Mouse (Mus musculus) neural tube, embryonic 11.5 days (tissue): ENCODE measurements around the gene Gm45837. TPM values are rescaled to one million over a fixed set of nuclear protein-coding genes. Genes with fewer than 3 reads are reported as not detected.

Experiments used
- ATAC-seq: fragments of 200-750 bp; cut with Nextera tagmentation; 2 replicates; pipeline ENCODE4 v1.8.0; 2017; ENCODE audit warnings: moderate number of reproducible peaks, mild to moderate bottlenecking, moderate TSS enrichment, moderate library complexity; ENCODE audit not compliant: insufficient read depth, low FRiP score, low TSS enrichment
- DNase-seq: peaks from one replicate; pipeline ENCODE4 v3.0.0-alpha.2; 2015; ENCODE audit warnings: low spot score
- H3K27ac ChIP-seq: fragments of 300-500 bp; sonication (generic); 2 replicates; pipeline ENCODE4 v1.5.1; 2014; ENCODE audit warnings: low read depth, mild to moderate bottlenecking, low read length
- H3K27me3 ChIP-seq: fragments of 300-500 bp; sonication (generic); 2 replicates; pipeline ENCODE4 v1.6.1; 2014; ENCODE audit warnings: mild to moderate bottlenecking, low read length, mixed read lengths; ENCODE audit not compliant: control insufficient read depth, insufficient read depth
- H3K36me3 ChIP-seq: fragments of 300-500 bp; sonication (generic); 2 replicates; pipeline ENCODE4 v1.6.1; 2014; ENCODE audit warnings: mild to moderate bottlenecking, low read length, moderate library complexity, mixed read lengths; ENCODE audit not compliant: control insufficient read depth, insufficient read depth
- H3K4me1 ChIP-seq: fragments of 300-500 bp; sonication (generic); 2 replicates; pipeline ENCODE4 v1.6.1; 2014; ENCODE audit warnings: low read length, mixed read lengths; ENCODE audit not compliant: control insufficient read depth, insufficient read depth
- H3K4me2 ChIP-seq: fragments of 300-500 bp; sonication (generic); 2 replicates; pipeline ENCODE4 v1.6.1; 2014; ENCODE audit warnings: low read depth, mild to moderate bottlenecking, moderate library complexity
- H3K4me3 ChIP-seq: fragments of 300-500 bp; sonication (generic); 2 replicates; pipeline ENCODE4 v1.5.1; 2014; ENCODE audit warnings: low read depth, low read length
- H3K9ac ChIP-seq: fragments of 300-500 bp; sonication (generic); 2 replicates; pipeline ENCODE4 v1.6.1; 2014; ENCODE audit warnings: mild to moderate bottlenecking, low read length
- H3K9me3 ChIP-seq: fragments of 300-500 bp; sonication (generic); 2 replicates; pipeline ENCODE4 v1.6.1; 2016; ENCODE audit warnings: low read length; ENCODE audit not compliant: control insufficient read depth
- WGBS: fragments of 180-500 bp; shearing (Covaris S2); extraction: QIAGEN DNeasy Blood & Tissue Kit; methylation state at CpG from one replicate; pipeline ENCODE4 v1.1.7; 2014; 5-methylcytosine and 5-hydroxymethylcytosine counted together
- polyA plus RNA-seq: library from polyadenylated mRNA; unstranded; fragments of >200 nt; fragmentation: Nextera tagmentation; extraction: Ambion mirVana; gene quantifications from 2 replicates; pipeline ENCODE4 v1.2.1, GENCODE M21; 2014

The Gm45837 gene
- polyA plus RNA-seq, 1 experiment from 2014 or later: not detected

GRCm38 (mm10) chr7:101521696-101522095 is 111.0 kb downstream of the Gm45837 start:
- Histone ChIP-seq H3K27me3 (no peaks in the 10 kb centered on the region), H3K9ac (no peak overlapping the region), H3K4me3 (no peak overlapping the region), H3K9me3 (no peaks in the 10 kb centered on the region), H3K36me3 (no peaks in the 10 kb centered on the region), H3K4me2 (no peak overlapping the region), H3K4me1 (no peaks in the 10 kb centered on the region), H3K27ac (no peak overlapping the region)
- ATAC-seq: no peak
- WGBS: 79% methylated on average over 1 of the region's 1 CpGs
- DNase-seq: no peak

DNA sequence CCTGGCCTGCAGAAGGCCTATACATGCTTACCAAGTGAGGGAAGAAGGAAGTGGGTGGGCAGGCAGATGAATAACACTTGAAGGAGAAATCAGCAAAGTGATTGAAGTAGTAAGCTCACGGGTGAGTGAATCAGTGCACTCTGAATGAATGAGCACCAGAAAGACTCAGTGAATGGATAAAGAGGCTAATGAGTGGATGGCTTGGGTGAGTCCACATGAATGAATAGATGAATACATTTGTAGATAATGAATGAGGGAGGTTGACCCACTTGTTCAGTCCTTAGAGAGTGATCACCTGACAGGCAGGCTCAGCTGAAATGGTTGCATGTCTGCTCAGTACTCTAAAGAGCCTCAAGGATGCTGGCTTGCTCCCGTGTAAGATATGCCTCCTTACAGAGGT is 112.5 kb downstream of the Gm45837 start:
- 55% methylated on average over 2 of the region's 2 CpGs for WGBS
- ATAC-seq: no peak

DNA sequence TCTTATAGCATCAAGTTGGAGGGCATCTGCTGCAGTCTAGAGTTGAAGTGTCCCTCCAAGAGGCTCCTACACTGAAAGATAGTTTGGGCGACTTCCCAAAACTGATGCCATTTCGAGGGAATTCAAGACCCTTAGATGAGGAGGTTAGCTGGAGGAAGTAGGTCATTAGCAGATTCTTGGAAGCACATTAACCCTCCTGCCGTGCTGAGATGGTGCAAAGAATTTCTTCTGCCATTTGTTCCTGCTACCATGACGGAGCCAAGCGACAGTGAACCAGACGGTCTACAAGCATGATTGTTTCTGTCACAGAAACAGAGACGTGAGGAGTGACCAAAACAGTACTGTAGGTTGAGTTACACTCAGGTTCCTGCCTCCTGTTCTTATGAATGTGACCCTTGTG is 115.8 kb downstream of the Gm45837 start:
- no peak overlapping the region for H3K4me2 ChIP-seq
- H3K4me3 ChIP-seq: no peak overlapping the region
- no peaks in the 10 kb centered on the region for H3K9me3 ChIP-seq
- no peaks in the 10 kb centered on the region for H3K27me3 ChIP-seq
- no peak overlapping the region for H3K9ac ChIP-seq
- ATAC-seq (no peak), DNase-seq (no peak)
- H3K4me1 ChIP-seq: no peaks in the 10 kb centered on the region
- 72% methylated on average over 7 of the region's 7 CpGs for WGBS
- H3K27ac ChIP-seq: no peak overlapping the region
- no peaks in the 10 kb centered on the region for H3K36me3 ChIP-seq

More for the DNA sequence above, 112.5 kb downstream of the Gm45837 start:
- H3K4me3 ChIP-seq: no peak overlapping the region
- no peaks in the 10 kb centered on the region for H3K4me1 ChIP-seq
- no peak overlapping the region for H3K9ac ChIP-seq
- H3K27me3 ChIP-seq: no peaks in the 10 kb centered on the region
- no peak for DNase-seq
- no peak overlapping the region for H3K27ac ChIP-seq
- no peaks in the 10 kb centered on the region for H3K9me3 ChIP-seq
- H3K4me2 ChIP-seq: no peak overlapping the region
- H3K36me3 ChIP-seq: no peaks in the 10 kb centered on the region

DNA sequence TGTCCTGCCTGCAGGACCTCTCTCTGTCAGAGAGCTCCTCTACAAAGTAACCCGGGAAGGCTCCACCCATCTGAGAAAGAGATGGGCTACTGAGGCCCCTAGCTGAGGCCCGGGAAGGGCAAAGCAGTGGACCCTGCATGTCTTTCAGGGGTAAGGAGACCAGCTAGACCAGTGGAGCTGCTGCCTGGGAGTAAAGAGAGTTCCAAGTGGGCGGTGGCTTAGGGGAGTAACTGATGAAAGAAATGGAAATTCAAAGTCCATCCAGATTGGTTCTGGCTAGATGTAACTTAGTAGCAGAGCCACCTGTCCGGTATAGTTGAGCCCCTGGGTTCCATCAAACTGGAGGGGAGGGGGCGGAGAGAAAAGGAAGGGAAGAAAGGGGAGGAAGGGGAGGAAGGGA is 123.7 kb downstream of the Gm45837 start:
- no peak for DNase-seq

DNA sequence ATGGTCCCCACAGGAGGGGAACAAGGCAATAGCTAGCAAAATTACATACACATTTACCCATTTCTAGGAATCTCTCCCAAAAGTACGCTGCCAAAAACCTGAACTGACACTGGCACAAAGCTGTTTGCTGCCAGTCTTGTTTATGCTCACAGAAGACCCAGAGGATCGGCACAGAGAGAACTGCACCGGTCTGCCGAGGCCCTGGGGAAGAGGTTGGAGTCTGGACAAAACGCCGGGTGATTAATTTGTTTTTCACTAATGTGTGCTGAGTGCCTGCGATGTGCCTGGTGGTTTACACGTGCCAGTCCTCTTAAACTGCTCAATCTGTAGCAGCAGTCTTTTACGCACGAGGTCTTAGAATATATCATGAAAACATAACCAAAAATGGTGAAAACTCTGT is 124.4 kb downstream of the Gm45837 start:
- 71% methylated on average over 10 of the region's 10 CpGs for WGBS
- Histone ChIP-seq H3K27me3 (no peaks in the 10 kb centered on the region), H3K27ac (no peak overlapping the region), H3K4me1 (no peaks in the 10 kb centered on the region), H3K9me3 (no peaks in the 10 kb centered on the region), H3K36me3 (no peaks in the 10 kb centered on the region), H3K4me2 (no peak overlapping the region), H3K9ac (no peak overlapping the region), H3K4me3 (no peak overlapping the region)
- DNase-seq (no peak), ATAC-seq (no peak)

More for the DNA sequence above, 123.7 kb downstream of the Gm45837 start:
- Histone ChIP-seq H3K4me1 (no peaks in the 10 kb centered on the region), H3K27me3 (no peaks in the 10 kb centered on the region), H3K9me3 (no peaks in the 10 kb centered on the region), H3K4me2 (no peak overlapping the region), H3K36me3 (no peaks in the 10 kb centered on the region), H3K9ac (no peak overlapping the region), H3K4me3 (no peak overlapping the region), H3K27ac (no peak overlapping the region)
- no peak for ATAC-seq
- WGBS: 23% methylated on average over 5 of the region's 5 CpGs

DNA sequence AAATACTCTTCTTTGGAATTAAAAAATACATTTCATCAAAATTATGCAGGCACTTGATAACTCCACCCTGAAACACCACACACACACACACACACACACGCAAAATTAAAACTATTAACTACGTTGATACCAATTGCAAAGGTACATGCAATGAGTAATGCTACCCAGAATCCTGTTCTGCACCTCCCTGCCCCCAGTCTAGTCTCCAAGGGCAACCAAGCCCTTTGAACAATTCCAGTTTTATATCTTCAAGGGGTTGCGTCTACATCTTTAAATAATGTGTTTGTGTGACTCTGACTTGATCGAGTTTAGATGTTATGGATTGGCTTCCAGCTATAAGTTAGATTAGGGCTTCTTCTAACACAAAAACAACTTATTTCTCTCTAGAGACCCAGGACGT is 124.8 kb downstream of the Gm45837 start:
- Histone ChIP-seq H3K4me3 (no peak overlapping the region), H3K4me1 (no peaks in the 10 kb centered on the region), H3K27ac (no peak overlapping the region), H3K36me3 (no peaks in the 10 kb centered on the region), H3K9ac (no peak overlapping the region), H3K4me2 (no peak overlapping the region), H3K9me3 (no peaks in the 10 kb centered on the region), H3K27me3 (no peaks in the 10 kb centered on the region)
- ATAC-seq (no peak), DNase-seq (no peak)
- WGBS: 82% methylated on average over 5 of the region's 5 CpGs

DNA sequence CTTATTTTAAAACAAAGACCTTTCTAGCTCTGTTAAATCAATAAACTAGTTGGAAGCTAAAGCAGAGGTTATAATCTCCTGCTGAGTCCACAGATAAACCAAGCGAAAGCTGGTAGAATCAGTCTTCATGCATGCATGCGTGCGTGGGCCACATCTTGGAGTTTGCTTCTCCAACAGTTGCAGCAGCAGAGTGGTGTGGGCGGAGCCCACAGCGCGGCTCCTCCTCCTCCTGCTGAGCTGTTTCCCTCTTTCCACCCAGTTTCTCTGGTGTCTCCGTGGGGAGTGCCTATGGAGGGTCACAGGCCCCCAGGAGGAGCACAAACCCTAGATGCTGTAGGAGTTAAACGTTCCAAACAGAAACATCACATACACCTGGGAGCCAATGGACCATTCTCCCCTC is 126.9 kb downstream of the Gm45837 start:
- Histone ChIP-seq H3K27me3 (no peaks in the 10 kb centered on the region), H3K4me3 (no peak overlapping the region), H3K4me1 (no peaks in the 10 kb centered on the region), H3K9ac (no peak overlapping the region), H3K27ac (no peak overlapping the region), H3K4me2 (no peak overlapping the region), H3K36me3 (no peaks in the 10 kb centered on the region), H3K9me3 (no peaks in the 10 kb centered on the region)
- WGBS: 52% methylated on average over 8 of the region's 8 CpGs
- ATAC-seq (no peak), DNase-seq (no peak)

DNA sequence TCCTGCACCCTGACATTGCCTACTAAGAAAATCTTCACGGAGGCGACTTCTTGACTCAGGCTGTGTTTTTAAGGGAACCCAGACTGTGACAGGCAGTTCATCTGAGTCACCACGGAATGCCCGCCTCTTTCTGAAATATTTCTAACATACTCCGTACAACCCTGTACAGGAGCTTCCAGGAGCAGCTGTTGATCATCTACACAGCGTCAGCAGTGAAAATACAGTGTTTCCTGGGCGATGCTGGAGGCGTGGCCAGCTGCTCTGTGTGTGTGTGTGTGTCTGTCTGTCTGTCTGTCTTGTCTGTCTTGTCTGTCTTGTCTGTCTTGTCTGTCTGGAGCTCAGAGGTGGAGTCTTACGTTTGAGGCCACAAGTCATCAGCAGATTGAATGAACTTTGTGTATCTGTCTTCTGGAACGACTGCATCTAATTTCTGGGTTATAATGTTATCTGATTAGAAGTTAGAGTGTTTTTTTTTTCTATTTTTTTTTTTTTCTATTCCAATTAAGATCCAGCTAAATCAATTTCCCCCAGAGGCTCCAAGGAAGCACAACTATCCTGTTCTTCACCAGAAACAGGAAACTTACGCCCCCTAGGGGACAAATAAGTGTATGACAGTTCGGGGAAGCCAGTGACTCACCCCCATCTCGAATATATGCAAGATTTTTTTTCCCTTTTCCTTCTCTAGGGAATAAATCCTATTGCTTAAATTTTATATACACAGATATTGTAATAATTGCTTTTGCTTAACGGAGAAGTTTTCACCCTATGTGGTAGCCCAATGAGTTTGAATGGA is 127.7 kb downstream of the Gm45837 start:
- WGBS: 60% methylated on average over 14 of the region's 14 CpGs
- H3K27ac ChIP-seq: no peak overlapping the region
- H3K36me3 ChIP-seq: no peaks in the 10 kb centered on the region
- H3K9me3 ChIP-seq: no peaks in the 10 kb centered on the region
- no peak overlapping the region for H3K9ac ChIP-seq
- no peak for ATAC-seq
- H3K4me3 ChIP-seq: no peak overlapping the region
- no peaks in the 10 kb centered on the region for H3K4me1 ChIP-seq
- no peak for DNase-seq
- no peaks in the 10 kb centered on the region for H3K27me3 ChIP-seq
- no peak overlapping the region for H3K4me2 ChIP-seq

DNA sequence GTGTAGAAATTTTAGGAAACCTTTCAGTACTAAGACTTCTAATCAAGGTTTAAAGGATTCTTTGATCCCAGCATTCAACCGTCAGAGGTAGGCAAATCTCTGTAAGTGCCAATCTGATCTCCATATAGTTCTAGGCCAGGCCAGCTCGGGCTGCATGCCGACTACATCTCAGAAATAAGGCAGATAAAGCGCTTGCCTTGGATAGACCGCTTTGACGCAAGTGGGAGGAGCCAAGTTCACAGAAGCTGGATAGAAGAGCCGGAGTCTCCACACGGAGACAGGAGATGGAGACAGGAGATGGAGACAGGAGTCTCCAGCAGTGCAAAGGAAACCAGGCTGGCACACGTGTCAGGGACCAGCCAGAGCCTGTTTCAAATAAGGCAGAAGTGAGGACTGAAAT is 129.1 kb downstream of the Gm45837 start:
- H3K9ac ChIP-seq: no peak overlapping the region
- DNase-seq (no peak), ATAC-seq (no peak)
- no peak overlapping the region for H3K27ac ChIP-seq
- H3K4me3 ChIP-seq: no peak overlapping the region
- no peaks in the 10 kb centered on the region for H3K27me3 ChIP-seq
- H3K9me3 ChIP-seq: no peaks in the 10 kb centered on the region
- no peak overlapping the region for H3K4me2 ChIP-seq
- H3K36me3 ChIP-seq: no peaks in the 10 kb centered on the region
- 51% methylated on average over 9 of the region's 9 CpGs for WGBS
- H3K4me1 ChIP-seq: no peaks in the 10 kb centered on the region
